Comparison of ENCODE assay signal across 12 mouse cellular contexts in genomic region chr8:126989363-126990153, GRCm38 (mm10). TPM values are rescaled to one million over a fixed set of nuclear protein-coding genes. Genes with fewer than 3 reads are reported as not detected.
DNase-seq lines count a peak whose midpoint lies in the region; ATAC-seq lines count a peak whose summit lies in the region.
"Had no signal": no experiment of that assay in that cellular context is flagged by ENCODE, and none has a peak within 500 bp of the region (broad histone marks: within the 10 kb centered on the region; RNA-seq: fewer than 3 reads in every experiment).

No protein-coding gene starts in this region.

- no peak overlapping the region for H3K4me3 ChIP-seq in hindbrain, embryonic 14.5 days (replicated peaks; ENCODE audit: low read length)
- no peak overlapping the region for H3K4me3 ChIP-seq in hindbrain, embryonic 16.5 days (ENCODE audit: low read length)
- H3K4me3 ChIP-seq: forebrain, embryonic 15.5 days; midbrain, embryonic 12.5 days had no signal

- WGBS in hindbrain, embryonic 14.5 days: 84% methylated on average over 5 of the region's 5 CpGs
- WGBS in hindbrain, embryonic 16.5 days: 74% methylated on average over 5 of the region's 5 CpGs

- peak; percentile 62 for DNase-seq in hindbrain, embryonic 14.5 days (ENCODE audit: low spot score)
- peak; percentile 21 for DNase-seq in lung, postnatal 25 days (ENCODE audit: low spot score)
- DNase-seq in lung, postnatal 14 days: no peak
- DNase-seq in R1 (ENCODE audit: low read depth, low spot score): peak; percentile 77
- DNase-seq in lung, postnatal 36 days: peak; percentile 28
- DNase-seq in urinary bladder, postnatal 25 days (ENCODE audit: low spot score): no peak
- DNase-seq: adrenal gland, postnatal 14 days; kidney, postnatal 10 days; layer of hippocampus, adult 9-11 months had no signal

- no peak for ATAC-seq in hindbrain, embryonic 14.5 days (ENCODE audit: low FRiP score)
- no peak for ATAC-seq in hindbrain, embryonic 16.5 days
- ATAC-seq: forebrain, embryonic 15.5 days had no signal

- H3K36me3 ChIP-seq in hindbrain, embryonic 14.5 days (replicated peaks; ENCODE audit: control insufficient read depth, insufficient read depth): no peaks in the 10 kb centered on the region
- H3K36me3 ChIP-seq in hindbrain, embryonic 16.5 days (ENCODE audit: control insufficient read depth, insufficient read depth, low read length): no peaks in the 10 kb centered on the region
- H3K36me3 ChIP-seq: forebrain, embryonic 15.5 days; midbrain, embryonic 12.5 days had no signal

- H3K4me1 ChIP-seq in hindbrain, embryonic 14.5 days (replicated peaks; ENCODE audit: control insufficient read depth, insufficient read depth, low read length): no peaks in the 10 kb centered on the region
- H3K4me1 ChIP-seq in hindbrain, embryonic 16.5 days (ENCODE audit: control insufficient read depth, insufficient read depth, low read depth, low read length): no peaks in the 10 kb centered on the region; the same call in 1 of the 2 replicates
- H3K4me1 ChIP-seq: forebrain, embryonic 15.5 days; midbrain, embryonic 12.5 days had no signal

- no peak overlapping the region for H3K9ac ChIP-seq in hindbrain, embryonic 14.5 days
- H3K9ac ChIP-seq in hindbrain, embryonic 16.5 days (ENCODE audit: low read depth, low read length): no peak overlapping the region
- H3K9ac ChIP-seq: forebrain, embryonic 15.5 days; midbrain, embryonic 12.5 days had no signal

- no peak overlapping the region for H3K27ac ChIP-seq in hindbrain, embryonic 14.5 days
- no peak overlapping the region for H3K27ac ChIP-seq in hindbrain, embryonic 16.5 days (ENCODE audit: low read depth, low read length)
- H3K27ac ChIP-seq: forebrain, embryonic 15.5 days; midbrain, embryonic 12.5 days had no signal

- H3K27me3 ChIP-seq in hindbrain, embryonic 14.5 days (ENCODE audit: control insufficient read depth, insufficient read depth, low read length): no peaks in the 10 kb centered on the region
- no peaks in the 10 kb centered on the region for H3K27me3 ChIP-seq in hindbrain, embryonic 16.5 days (replicated peaks; ENCODE audit: control insufficient read depth, insufficient read depth, low read length)
- H3K27me3 ChIP-seq: forebrain, embryonic 15.5 days; midbrain, embryonic 12.5 days had no signal

- no peak overlapping the region for H3K4me2 ChIP-seq in hindbrain, embryonic 14.5 days (replicated peaks)
- H3K4me2 ChIP-seq in hindbrain, embryonic 16.5 days (ENCODE audit: low read length): no peak overlapping the region
- H3K4me2 ChIP-seq: forebrain, embryonic 15.5 days; midbrain, embryonic 12.5 days had no signal

- no peaks in the 10 kb centered on the region for H3K9me3 ChIP-seq in hindbrain, embryonic 14.5 days (ENCODE audit: control insufficient read depth, low read length)
- H3K9me3 ChIP-seq in hindbrain, embryonic 16.5 days (ENCODE audit: control insufficient read depth, low read length): 0 out of 2 replicates have a peak, but pooled peaks cover 2% of the 10 kb centered on the region
- H3K9me3 ChIP-seq: forebrain, embryonic 15.5 days; midbrain, embryonic 12.5 days had no signal

RNA-seq across cellular contexts. Expression of gene Rbm34, which starts 18.7 kb away (rescaled TPM):
- 23.2 and 24.3 TPM in 2 replicates for polyA plus RNA-seq in hindbrain, embryonic 14.5 days (2014; fragmentation: Nextera tagmentation; extraction: Ambion mirVana)
- polyA plus RNA-seq in hindbrain, embryonic 16.5 days (2015; fragmentation: Nextera tagmentation; extraction: Ambion mirVana): 20.5 and 21.2 TPM in 2 replicates

RNA-seq across cellular contexts. Expression of gene Tomm20, which starts 43.9 kb away (rescaled TPM):
- polyA plus RNA-seq in hindbrain, embryonic 14.5 days (2014; fragmentation: Nextera tagmentation; extraction: Ambion mirVana): 208 and 216 TPM in 2 replicates
- polyA plus RNA-seq in hindbrain, embryonic 16.5 days (2015; fragmentation: Nextera tagmentation; extraction: Ambion mirVana): 217 and 231 TPM in 2 replicates

Comparison
In these comparisons a context has a peak if more than half of its experiments do, and no peak if none do; other contexts are left out.
1. DNase-seq: peak in hindbrain, embryonic 14.5 days (single experiment), lung, postnatal 25 days (single experiment), R1 (single experiment) and lung, postnatal 36 days (single experiment); none in lung, postnatal 14 days (single experiment) and urinary bladder, postnatal 25 days (single experiment).